Mouse (Mus musculus): ENCODE data around the gene Sash1.

Sash1 gene

DNA sequence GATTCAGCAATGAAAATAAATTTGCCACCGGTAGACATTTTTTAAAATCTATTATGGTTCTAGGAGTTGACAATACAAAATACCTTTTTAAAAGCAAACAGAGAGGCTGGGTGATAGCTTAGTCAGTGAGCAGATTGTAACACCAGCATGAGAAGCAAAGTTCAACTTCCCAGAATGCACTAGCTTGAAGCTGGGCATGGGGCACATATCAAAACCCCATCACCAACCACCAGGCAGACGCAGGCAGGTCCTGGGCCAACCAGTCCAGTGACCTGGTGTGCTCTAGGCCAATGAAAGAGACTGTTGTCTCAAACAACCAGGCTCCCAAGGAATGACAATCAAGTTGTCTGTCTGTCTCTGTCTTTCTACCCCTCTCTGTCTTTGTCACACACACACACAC, 98.6 kb downstream of the Sash1 start:
- no peak for DNase-seq

DNA sequence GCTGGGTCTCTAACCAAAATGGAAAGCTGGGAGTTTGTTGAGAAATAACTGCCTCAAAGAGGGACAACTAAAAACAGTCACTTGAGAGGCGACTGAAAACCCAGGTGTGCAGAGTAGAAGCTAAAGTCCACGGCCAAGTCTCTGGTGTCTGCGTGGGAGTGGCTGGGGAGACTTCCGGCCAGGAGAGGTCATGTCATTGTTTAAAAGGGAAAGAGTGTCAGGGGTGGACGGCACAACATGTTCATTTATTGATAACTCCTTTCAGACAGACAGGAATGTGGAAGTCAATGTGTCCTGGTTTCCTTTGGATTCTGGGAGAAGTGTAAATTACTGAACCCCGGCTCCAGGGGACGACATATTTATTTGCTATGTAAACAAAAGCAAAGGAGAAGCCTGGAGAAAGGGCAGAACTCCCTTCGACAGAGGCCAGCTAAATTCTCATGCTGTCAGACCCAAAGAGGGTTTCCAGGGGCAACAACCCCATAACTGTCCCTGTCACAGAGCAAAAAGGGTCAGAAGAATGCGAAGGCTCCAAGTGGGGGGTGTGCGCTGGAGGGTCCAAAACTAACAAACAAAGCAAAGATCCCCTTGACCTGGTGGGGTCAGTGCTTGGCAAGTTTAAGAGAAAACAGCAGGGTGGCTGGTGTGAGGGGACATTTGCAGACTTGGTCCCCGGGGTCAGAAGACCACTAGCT, 100.3 kb downstream of the Sash1 start:
- DNase-seq: no peak

DNA sequence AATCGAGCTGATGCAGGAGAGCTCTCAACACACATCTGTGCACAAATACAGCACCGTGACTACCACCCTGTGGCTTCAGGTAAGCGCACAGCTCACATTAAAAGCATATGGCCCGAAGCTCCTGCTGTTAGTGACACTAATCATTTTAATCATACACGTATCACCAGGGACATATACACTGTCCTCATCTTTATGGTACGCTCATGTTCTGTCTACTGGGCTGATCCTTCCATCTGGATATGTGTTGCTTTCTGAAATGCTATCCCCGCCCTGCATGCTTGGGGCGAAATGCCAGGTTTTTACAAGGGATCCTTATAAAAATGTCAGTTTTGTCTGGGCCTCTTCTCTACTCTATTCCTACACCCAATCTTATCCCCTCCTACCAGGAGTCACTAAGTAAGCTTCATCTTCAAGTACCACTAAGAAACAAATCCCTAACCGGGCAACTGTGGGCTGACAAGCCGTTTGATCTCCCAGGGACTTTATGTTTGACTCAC, 103.9 kb downstream of the Sash1 start:
- no peak for DNase-seq

DNA sequence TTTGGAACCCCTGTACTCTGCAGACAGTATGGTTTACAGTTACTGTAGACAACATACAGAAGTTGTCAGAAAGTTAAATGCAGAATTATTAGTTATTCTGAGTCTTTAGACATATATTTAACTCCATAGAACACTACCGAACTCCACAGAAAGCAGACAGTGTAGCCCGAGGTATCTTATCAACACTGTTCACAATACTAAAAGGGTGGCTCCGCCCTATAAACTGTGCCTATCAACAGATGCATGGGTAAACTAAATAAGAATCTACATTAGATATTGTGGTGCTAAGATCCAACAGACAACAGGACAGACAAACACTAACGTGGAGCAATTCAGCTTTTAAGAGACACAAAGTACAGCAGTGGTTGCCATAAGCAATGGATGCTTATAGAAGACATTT, 106.0 kb downstream of the Sash1 start:
- no peak for DNase-seq

DNA sequence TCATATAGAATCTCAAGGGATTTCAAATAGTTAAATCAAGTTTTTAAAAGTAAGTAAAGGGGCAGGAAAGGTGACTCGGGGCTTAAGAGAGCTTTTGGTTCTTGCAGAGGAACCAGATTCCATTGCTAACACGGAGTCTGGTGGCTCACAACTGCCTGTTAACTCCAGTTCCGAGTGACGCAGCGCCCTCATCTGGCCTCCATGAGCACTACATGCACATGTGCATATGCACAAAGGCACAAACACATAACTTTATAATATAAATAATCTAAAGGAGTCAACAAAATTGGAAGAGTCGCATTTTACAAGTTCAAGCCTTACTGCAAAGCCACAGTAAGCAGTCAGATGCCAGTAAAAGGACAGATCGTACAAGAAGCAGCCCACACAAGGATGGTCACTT, 107.0 kb downstream of the Sash1 start:
- DNase-seq: no peak

DNA sequence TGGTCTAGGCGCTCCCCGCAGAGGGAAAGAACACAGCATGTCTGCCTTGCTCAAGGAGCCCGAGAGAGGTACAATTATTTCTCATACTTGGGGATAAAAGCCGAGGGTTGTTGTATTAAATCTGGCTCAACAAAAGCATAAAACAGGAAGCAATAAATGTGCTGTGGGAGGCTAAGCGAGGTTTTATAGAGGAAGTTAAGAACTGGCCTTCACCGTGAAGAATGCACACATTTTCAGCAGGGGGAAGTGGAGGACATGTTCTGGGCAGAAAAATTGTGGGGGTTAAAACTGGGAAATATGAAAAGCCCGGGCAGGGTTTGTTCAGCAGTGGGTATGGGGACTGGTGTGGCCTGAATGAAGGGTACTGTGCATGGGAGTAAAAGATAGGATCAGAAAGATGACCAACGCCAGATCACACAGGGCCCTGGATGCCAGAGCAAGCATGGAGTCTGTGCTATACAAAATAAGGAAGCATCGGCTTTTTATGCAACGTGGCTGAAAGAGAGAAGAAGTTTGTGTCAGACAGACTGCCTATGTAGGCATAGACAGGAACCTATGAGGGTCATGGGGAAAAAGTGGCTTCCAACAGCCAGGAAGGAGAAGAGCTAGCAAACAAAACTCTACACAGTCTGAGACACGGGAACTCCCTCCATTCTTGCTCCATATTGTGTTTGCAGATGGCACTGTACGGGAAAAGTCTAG, 108.2 kb downstream of the Sash1 start:
- no peak for DNase-seq

DNA sequence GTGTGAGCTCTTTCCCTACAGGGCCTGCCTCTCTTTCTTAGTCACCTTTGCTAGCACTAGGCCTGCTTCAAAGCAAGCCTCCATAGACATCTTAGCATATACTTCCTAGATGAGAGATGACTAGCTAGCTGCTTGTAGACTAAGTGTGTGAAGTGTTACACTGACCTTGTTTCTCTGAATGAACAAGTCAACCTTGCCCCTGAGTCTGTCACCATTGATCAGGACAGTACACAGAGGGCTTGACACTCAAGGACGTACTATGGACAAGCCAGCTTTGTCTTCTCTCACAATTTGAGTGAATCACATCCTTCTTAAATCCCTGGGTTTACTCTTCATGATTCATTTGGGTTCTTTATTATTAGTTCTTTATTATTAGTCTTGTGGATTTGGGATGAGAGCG, 109.1 kb downstream of the Sash1 start:
- no peak for DNase-seq

DNA sequence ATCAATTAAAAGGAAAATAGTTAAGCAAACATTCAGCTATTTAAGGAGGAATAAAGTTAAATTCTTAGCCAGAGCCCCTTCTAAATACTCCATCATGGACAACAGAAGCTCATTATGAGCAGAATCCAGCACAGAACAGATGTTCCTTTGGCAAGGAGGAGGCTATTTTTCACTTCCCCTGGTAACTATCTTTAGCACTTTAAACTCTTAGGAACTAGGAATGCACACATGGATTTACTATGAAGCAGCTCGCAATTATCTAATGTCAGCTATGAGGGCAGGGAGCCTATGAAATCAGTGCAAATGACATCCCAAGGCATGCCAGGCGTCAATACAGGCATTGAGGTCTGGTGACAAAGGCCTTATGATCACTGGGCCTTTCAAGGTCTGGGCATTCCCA, 110.1 kb downstream of the Sash1 start:
- DNase-seq: no peak

DNA sequence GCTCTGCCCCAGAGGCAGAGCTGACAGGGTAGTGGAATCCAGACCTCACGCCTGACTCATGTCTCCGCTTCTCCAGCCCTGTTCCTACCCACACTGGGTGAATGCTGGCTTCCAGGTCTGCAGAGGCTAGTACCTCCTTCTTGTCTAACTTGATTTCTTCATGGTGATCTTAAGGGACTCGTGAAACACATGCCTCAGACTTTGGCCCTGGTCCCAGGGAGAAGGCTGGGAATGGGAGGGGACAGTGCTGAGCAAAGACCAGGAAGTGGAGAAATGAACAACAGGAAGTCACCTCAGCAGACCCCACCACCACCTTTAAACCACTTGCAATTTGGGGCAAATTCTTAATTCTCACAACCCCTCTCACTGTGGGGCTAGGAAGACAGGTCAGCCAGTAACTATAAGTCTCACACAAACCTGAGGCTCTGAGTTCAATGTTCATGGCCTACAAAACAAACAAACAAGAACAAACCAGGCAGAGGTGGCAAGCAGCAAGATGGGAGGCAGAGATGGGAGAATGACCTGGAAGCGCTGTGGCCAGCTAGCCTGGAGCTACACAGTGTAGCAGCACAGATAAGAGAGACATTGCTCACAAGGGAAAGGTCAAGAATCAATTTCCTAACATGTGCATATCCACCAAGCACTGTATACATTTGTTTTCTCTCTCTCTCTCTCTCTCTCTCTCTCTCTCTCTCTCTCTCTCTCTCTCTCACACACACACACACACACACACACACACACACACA, 113.2 kb downstream of the Sash1 start:
- no peak for DNase-seq

DNA sequence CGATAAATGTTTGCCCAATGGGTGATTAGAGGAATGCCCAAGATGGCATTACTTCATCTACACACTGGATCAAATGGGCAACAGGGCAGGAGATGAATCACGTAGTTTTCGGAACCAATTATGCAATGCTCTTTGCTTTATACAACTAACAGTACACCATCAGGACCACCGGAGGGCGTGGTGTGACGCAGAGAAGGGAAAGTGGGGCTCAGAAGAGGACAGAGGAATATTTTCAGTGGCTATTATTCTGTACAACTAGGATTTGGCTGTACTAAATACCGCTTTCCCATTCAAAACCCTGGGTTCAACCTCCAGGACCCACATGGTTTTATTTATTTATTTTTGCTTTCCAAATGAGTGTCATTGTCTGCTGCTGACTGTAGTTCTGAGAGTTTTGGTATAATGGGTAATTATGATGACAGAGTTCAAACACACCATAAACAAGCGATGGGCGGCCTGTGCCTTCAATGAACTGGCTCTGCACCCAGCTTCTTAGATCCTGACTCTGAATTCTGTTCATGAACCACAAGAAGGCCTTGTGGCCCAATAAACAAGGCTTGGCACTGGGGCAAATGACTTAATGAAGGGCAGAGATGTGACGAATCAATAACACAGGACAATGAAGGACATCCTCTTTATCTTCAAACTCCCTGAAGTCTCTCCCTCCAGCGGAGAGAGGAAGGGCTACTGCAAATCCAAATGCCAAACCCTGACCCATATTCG, 114.8 kb downstream of the Sash1 start:
- no peak for DNase-seq

DNA sequence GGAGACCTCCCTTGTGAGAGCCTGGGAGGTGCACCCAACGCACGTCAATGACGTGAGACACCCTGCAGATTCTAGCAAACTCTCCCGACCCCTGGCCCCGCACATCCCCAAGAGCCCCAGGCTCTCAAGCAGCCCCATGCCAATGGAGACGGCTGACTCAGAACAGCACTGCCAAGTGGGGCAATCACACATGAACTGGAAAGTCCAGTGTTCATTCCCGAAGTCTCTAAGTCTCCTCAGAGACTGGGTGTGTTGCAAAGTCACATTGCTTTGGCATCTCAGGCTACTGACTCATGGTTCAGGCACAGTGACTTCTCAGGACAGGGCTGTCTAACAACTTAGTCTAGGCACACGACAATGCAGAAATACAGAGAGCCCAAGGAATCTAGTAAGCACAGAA, 117.2 kb downstream of the Sash1 start:
- DNase-seq: no peak

DNA sequence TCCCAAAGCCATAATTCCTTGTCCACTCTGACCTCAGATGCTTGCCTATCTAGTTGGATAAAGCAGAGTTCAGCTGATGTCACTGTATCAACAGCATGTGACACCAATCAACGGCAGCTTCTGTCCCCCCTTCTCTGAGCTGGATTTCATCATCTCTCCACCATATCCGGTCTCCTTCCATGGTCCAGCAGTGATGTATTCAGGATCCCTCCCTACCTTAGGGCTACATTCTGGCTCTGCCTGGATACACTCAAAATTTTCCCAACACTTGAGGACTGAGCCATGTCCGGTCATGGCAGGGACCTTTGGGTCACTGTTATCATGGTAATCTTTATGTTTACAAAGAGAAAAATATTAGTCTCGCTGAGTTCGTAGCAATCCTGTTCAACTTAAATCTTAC, 118.5 kb downstream of the Sash1 start:
- DNase-seq: no peak

DNA sequence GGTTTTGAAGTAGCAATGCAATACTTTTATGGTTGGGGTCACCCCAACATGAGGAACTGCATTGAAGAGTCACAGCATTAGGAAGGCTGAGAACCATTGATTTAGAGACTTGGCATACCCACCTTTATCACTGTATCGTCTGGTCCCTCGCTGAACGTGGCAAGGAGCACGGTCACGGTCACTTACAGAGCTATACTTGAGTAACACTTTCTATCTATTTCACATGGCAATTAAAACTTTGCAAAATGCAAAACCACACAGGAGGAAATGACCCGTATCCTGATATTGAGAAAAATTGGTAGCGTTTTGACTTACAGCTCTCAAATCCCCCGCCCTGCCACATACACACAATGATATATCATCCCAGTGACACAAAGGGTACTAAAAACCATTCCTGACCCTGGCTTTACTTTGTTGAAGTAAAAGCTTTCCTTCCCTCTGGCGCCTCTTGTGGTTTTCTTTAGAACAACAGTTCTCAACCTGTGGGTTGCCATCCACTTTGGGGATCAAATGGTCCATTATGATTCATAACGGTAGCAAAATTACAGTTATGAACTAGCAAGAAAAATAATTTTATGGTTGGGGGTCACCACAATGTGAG, 119.8 kb downstream of the Sash1 start:
- DNase-seq: no peak

DNA sequence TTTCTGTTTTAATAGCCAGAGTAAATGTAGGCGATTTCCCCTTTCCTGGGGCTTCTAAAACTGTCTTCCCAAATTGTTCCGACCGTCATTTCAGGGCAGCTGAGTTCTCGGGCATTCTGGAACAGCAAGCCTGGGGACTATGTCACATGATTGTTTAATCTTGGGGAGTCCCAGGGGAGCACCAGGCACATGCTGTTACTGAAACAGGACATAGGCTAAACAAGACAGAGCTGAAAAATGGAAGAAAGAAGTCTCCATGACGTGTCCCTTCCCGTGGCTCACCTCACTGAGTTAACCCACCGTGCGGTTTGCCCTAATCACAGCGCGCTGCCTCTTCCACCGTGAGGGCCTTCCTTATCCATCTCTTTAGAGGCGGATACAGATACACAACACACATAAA, 123.1 kb downstream of the Sash1 start:
- DNase-seq: no peak

DNA sequence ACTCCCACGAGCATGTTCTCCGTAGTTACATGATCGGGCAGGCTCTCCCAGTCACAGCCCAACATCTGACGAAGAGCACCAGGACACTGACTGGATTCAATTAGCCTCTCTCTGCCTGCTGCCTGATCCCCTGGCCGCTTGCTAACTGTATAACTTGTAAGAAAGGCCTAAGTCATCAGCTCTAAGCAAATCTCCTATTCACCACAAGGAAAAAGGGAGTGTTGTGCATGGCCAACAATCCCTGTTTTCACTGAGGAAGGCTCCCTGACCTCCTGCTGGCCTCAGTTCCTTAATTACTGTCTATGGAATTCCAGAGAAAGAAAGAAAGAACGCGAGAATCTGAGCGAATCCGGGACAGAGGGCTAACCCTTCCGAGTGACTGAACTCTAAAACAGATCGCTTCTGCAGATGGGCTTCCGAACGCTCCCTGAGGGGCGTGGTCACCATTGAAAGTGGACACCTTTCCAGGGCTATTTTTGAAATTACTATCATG, 123.6 kb downstream of the Sash1 start:
- DNase-seq: no peak

DNA sequence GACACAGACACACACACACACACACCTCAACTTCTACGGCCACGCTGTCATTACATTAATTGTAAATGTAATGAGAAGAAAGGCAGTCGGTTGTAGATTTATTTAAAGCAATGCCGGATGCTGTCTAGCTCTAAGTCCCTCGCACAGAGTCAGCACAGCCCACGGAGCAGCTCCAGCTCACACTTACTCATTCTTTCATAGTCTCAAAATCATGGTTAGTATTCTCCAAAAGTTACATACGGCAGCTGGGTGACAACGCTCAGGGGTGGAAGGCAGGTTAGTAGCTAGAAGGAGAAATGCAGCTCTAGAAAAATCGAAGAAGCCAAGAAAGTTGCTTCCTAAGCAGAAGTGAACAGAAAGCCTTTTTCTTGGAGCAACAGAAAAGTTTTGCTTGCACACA, 124.2 kb downstream of the Sash1 start:
- no peak for DNase-seq

DNA sequence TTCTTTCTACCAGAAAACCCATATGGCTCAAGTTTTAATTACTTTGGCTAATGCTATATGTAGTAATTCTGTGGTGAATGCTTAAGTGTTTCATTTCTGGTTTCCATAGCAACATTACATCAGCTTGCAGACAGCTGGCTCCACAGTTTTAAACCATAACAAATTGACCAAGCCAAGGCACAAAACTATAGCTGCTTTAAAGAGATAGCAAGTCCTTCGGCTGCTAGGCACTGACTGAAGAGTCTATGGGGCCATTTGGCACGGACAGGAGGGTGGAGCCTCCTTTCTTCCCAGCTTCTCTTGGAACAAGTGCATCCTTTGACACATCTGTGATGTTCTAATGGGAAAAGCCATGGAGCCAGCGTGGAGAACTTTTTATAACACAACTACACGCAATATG, 125.3 kb downstream of the Sash1 start:
- no peak for DNase-seq

DNA sequence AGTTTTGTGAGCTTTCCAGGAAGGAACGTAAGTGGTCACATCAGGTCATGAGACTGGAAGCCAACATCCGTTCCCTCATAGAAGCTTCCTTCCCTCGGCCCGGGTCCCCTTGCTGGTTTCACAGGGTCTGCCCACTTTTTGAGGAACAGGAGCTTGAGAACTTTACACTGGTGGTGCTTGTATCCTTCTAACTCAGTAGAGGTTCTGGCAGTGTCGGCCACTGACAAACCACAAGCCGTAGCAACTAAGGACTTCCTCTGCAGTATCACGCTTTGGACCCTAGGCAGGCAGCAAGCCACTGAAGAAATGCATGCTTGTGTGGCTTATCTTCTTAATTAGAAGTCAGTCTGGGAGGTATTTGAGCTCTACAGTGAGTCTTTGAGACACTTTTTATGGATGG, 126.6 kb downstream of the Sash1 start:
- no peak for DNase-seq

DNA sequence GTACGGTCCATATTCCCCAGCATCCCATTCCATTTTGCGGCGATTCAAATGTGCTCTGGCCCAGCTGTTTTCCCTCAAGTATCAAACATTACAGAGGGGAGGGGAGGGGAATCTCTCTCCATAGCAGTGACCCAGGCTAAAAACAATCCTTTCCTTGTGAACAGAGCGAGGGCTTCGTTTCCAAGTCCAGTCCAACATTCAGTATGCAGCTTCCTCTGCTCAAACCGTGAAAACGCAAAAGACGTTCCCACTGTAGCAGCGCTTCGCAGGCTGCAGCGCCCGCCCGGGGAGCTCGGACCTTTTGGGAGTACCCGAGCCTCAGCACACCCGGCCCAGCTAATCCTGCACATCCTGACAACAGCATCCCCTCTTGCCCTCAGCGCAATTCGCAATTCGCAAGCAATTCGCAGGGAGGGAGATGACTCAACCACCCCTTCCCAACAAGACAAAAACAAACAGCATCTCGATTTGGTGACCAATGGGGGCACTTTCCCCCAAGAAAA, 128.4 kb downstream of the Sash1 start:
- DNase-seq: no peak

DNA sequence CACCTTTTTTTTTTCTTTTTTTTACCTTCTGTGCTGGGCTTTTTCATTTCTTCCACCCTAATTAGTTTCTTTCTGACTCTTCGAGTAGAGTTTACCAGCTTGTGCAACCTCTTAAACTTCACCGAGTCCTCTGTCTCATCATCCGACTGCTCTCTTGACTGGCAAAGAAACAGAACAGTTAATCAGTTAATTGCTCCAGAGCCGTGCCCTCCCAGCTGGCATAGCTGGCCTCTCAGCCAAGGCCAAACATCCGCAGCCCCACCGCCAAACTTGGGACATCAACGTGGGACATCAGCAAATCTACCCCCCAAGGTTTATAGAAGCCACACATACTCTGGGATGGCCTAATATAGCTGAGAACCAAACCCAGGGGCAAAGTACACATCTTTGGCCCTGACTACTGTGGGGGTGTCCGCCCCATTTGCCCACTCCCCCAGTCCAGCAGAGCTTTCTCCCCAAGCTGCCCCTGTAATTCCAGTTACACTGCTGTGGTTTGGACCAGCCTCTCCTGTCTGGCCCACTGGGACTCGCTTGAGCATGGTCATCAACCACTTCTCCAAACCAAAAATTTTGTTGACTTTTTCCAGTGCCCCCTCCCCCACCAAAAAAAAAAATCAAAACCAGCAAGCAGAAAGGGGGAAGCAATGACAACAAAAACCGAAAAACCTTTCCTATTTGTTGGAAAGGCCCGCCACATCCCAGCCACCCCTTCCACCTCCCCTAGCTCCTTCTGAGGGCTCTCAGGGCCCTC, 129.1 kb downstream of the Sash1 start:
- DNase-seq: no peak

DNA sequence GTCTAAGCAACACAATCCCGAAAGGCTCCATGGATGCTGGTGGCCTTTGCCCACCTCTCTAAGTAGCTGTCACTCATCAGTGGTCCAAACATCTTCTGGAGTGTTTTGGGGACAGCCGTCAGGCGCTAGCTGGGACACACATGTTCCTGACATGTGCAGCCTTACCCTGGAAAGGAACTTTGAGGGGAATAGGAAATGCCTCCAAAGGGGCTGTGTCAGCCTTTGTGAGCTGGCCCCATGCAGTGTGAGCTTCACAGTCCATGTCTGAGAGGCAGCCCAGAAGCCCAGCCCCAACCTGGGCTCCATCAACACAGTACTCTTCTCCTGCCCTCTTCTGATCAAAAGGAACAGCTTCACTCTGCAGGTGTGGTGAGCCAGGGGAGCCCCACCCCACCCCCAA, 132.5 kb downstream of the Sash1 start:
- no peak for DNase-seq

DNA sequence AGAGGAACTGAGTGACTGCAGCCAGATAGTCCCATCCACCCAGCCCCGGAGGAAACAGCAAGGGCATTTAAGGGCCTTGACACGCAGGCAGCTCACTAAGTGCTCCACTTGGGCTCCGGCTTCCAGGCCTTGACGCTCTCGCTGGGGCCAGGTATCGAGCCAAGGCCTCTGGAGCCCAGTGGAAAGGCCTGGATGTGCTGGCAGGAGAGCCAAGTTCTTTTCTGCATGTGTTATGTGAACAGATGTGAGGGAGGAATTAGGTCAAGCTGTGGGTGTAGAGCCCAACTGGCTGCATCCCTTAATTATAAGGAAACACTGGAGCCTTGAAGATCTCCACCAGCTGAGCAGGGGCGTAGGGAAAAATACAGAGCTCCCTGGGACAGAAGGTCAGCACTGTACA, 133.4 kb downstream of the Sash1 start:
- no peak for DNase-seq
